Mouse (Mus musculus) right cerebral cortex, postnatal 36 days (tissue): ENCODE measurements around the gene Scfd2.
A peak's percentile ranks its signal among the peaks of the same experiment; 100 is the strongest.

Experiments
- DNase-seq, 2 experiments: peaks; one replicate each; pipeline ENCODE4 v3.0.0; 2022; ENCODE audit warnings: low spot score in 2 of 2, mixed read lengths in 1 of 2

Gene Scfd2

GRCm38 (mm10) chr5:74240926-74241680, 290.5 kb downstream of the Scfd2 start:
- no peak for DNase-seq

- no peak for DNase-seq
Measured at GRCm38 (mm10) chr5:74240298-74240697, 291.3 kb downstream of the Scfd2 start.

- DNase-seq, result no peak
Measured at GRCm38 (mm10) chr5:74239369-74239768, 292.2 kb downstream of the Scfd2 start.

- no peak for DNase-seq
Measured at GRCm38 (mm10) chr5:74233808-74234207, 297.8 kb downstream of the Scfd2 start.

GRCm38 (mm10) chr5:74230525-74230924, 301.0 kb downstream of the Scfd2 start:
- no peak for DNase-seq

GRCm38 (mm10) chr5:74229775-74230413, 301.7 kb downstream of the Scfd2 start:
- DNase-seq, result no peak

- no peak for DNase-seq
Measured at GRCm38 (mm10) chr5:74228938-74229337, 302.6 kb downstream of the Scfd2 start.

- no peak for DNase-seq
Measured at GRCm38 (mm10) chr5:74227352-74227751, 304.2 kb downstream of the Scfd2 start.

- DNase-seq, result no peak
Measured at GRCm38 (mm10) chr5:74226183-74226582, 305.4 kb downstream of the Scfd2 start.

GRCm38 (mm10) chr5:74224480-74224879, 307.1 kb downstream of the Scfd2 start:
- DNase-seq, result no peak

- no peak for DNase-seq
Measured at GRCm38 (mm10) chr5:74222626-74223025, 308.9 kb downstream of the Scfd2 start.

GRCm38 (mm10) chr5:74218524-74218923, 313.0 kb downstream of the Scfd2 start:
- DNase-seq, result no peak

- no peak for DNase-seq
Measured at GRCm38 (mm10) chr5:74215125-74215524, 316.4 kb downstream of the Scfd2 start.

GRCm38 (mm10) chr5:74214501-74215110, 317.0 kb downstream of the Scfd2 start:
- no peak for DNase-seq

- DNase-seq, result no peak
Measured at GRCm38 (mm10) chr5:74211346-74211745, 320.2 kb downstream of the Scfd2 start.

GRCm38 (mm10) chr5:74209640-74210039, 321.9 kb downstream of the Scfd2 start:
- DNase-seq, result no peak

- no peak for DNase-seq
Measured at GRCm38 (mm10) chr5:74208438-74208837, 323.1 kb downstream of the Scfd2 start.

GRCm38 (mm10) chr5:74207209-74207608, 324.4 kb downstream of the Scfd2 start:
- DNase-seq, result peak in 1 of 2 experiments; percentile 74

- DNase-seq, result no peak
Measured at GRCm38 (mm10) chr5:74206649-74207048, 324.9 kb downstream of the Scfd2 start.

- no peak for DNase-seq
Measured at GRCm38 (mm10) chr5:74206038-74206437, 325.5 kb downstream of the Scfd2 start.

GRCm38 (mm10) chr5:74205509-74205908, 326.1 kb downstream of the Scfd2 start:
- DNase-seq, result no peak

GRCm38 (mm10) chr5:74204465-74204864, 327.1 kb downstream of the Scfd2 start:
- DNase-seq, result no peak

GRCm38 (mm10) chr5:74202515-74202914, 329.0 kb downstream of the Scfd2 start:
- no peak for DNase-seq
